Mouse (Mus musculus) CH12.LX (cell line): ENCODE results near the gene Grk5. TPM values are rescaled to one million over a fixed set of nuclear protein-coding genes. Genes with fewer than 3 reads are reported as not detected.
A peak's percentile ranks its signal among the peaks of the same experiment; 100 is the strongest.

ENCODE experiments used
- DNase-seq: peaks from one replicate; pipeline ENCODE4 v3.0.0-alpha.2; 2013; ENCODE audit errors: extremely low read depth
- H3K27ac ChIP-seq: 2 replicates; pipeline ENCODE4 v1.5.1; 2012; ENCODE audit warnings: low read depth, mild to moderate bottlenecking, control low read depth, moderate library complexity; ENCODE audit not compliant: insufficient read depth
- H3K27me3 ChIP-seq: replicated peaks from 2 replicates; pipeline ENCODE3; 2012; ENCODE audit warnings: inconsistent platforms
- H3K36me3 ChIP-seq, 2 experiments: replicated peaks in 1 of 2; 2 replicates each; pipeline versions ENCODE3 to v1.6.1; 2012; ENCODE audit warnings: inconsistent platforms in 1 of 2, low read length in 1 of 2, mild to moderate bottlenecking in 1 of 2, mixed read lengths in 1 of 2, moderate library complexity in 1 of 2; ENCODE audit not compliant: control insufficient read depth in 1 of 2, insufficient read depth in 1 of 2
- H3K4me1 ChIP-seq, 2 experiments: 2 replicates each; pipeline ENCODE4 v1.6.1; 2012; ENCODE audit warnings: inconsistent platforms in 1 of 2, moderate library complexity in 1 of 2; ENCODE audit not compliant: insufficient read depth in 2 of 2, control insufficient read depth in 1 of 2
- H3K4me2 ChIP-seq: 2 replicates; pipeline ENCODE4 v1.6.1; 2012; ENCODE audit warnings: low read depth, mild to moderate bottlenecking, control low read depth; ENCODE audit not compliant: poor library complexity, insufficient read depth, severe bottlenecking
- H3K4me3 ChIP-seq, 3 experiments: fragments of 150-350 bp in 1 of 3; sonication (generic) in 1 of 3; replicated peaks in 1 of 3; 2 replicates each; pipeline versions ENCODE3 to v1.5.1; 2011 to 2012; ENCODE audit warnings: low read depth in 2 of 3, low read length in 2 of 3, mild to moderate bottlenecking in 2 of 3, moderate library complexity in 2 of 3, control low read depth in 1 of 3, improper control_type of control experiment in 1 of 3, inconsistent platforms in 1 of 3, mixed read lengths in 1 of 3; ENCODE audit not compliant: poor library complexity in 1 of 3
- H3K79me2 ChIP-seq: replicated peaks from 2 replicates; pipeline ENCODE4 v1.6.1; 2012; ENCODE audit warnings: mild to moderate bottlenecking, moderate library complexity; ENCODE audit not compliant: control insufficient read depth, poor library complexity, insufficient read depth, severe bottlenecking; ENCODE audit errors: extremely low read depth
- H3K9ac ChIP-seq: 2 replicates; pipeline ENCODE4 v1.6.1; 2012; ENCODE audit warnings: low read depth, mild to moderate bottlenecking, control low read depth, moderate library complexity; ENCODE audit not compliant: insufficient read depth
- H3K9me3 ChIP-seq: replicated peaks from 2 replicates; pipeline ENCODE3; 2012; ENCODE audit warnings: low read length, inconsistent platforms, mixed read lengths
- BHLHE40 ChIP-seq: IDR thresholded peaks from 2 replicates; pipeline ENCODE4 v1.6.1; 2011; ENCODE audit warnings: mild to moderate bottlenecking, low read depth, low read length, improper control_type of control experiment
- CHD1 ChIP-seq: IDR thresholded peaks from 2 replicates; pipeline ENCODE4 v1.6.1; 2012; ENCODE audit warnings: low read depth, low read length, improper control_type of control experiment, inconsistent platforms
- CHD2 ChIP-seq: IDR thresholded peaks from 2 replicates; pipeline ENCODE4 v1.6.1; 2011; ENCODE audit warnings: low read length, improper control_type of control experiment
- CTCF ChIP-seq, 2 experiments: IDR thresholded peaks in 1 of 2; conservative IDR thresholded peaks in 1 of 2; 2 replicates each; pipeline ENCODE4 v1.5.1; 2011 to 2012; ENCODE audit warnings: low read depth in 2 of 2, low read length in 2 of 2, improper control_type of control experiment in 1 of 2, inconsistent platforms in 1 of 2, mild to moderate bottlenecking in 1 of 2, moderate library complexity in 1 of 2
- E2F4 ChIP-seq: IDR thresholded peaks from 2 replicates; pipeline ENCODE4 v1.6.1; 2011; ENCODE audit warnings: low read depth, low read length, improper control_type of control experiment; ENCODE audit not compliant: insufficient replicate concordance
- ELF1 ChIP-seq: IDR thresholded peaks from 2 replicates; pipeline ENCODE4 v1.6.1; 2014; ENCODE audit warnings: low read depth, mild to moderate bottlenecking, inconsistent platforms, low read length, improper control_type of control experiment
- EP300 ChIP-seq: IDR thresholded peaks from 2 replicates; pipeline ENCODE4 v1.6.1; 2011; ENCODE audit warnings: low read length, improper control_type of control experiment
- ETS1 ChIP-seq: conservative IDR thresholded peaks from 2 replicates; pipeline ENCODE4 v1.6.1; 2012; ENCODE audit warnings: low read depth, mild to moderate bottlenecking, inconsistent platforms, low read length, improper control_type of control experiment, moderate library complexity
- GABPA ChIP-seq: IDR thresholded peaks from 2 replicates; pipeline ENCODE4 v1.6.1; 2012; ENCODE audit warnings: low read depth, low read length, improper control_type of control experiment, inconsistent platforms; ENCODE audit not compliant: insufficient replicate concordance
- HCFC1 ChIP-seq: IDR thresholded peaks from 2 replicates; pipeline ENCODE4 v1.6.1; 2012; ENCODE audit warnings: low read depth, mild to moderate bottlenecking, inconsistent platforms, low read length, improper control_type of control experiment
- IRF4 ChIP-seq: IDR thresholded peaks from 2 replicates; pipeline ENCODE4 v1.6.1; 2014; ENCODE audit warnings: low read depth, mild to moderate bottlenecking, inconsistent platforms, low read length, improper control_type of control experiment
- JUN ChIP-seq: IDR thresholded peaks from 2 replicates; pipeline ENCODE4 v1.6.1; 2011; ENCODE audit warnings: low read depth, mild to moderate bottlenecking, low read length, improper control_type of control experiment, moderate library complexity; ENCODE audit not compliant: insufficient read depth
- JUND ChIP-seq: conservative IDR thresholded peaks from 2 replicates; pipeline ENCODE4 v1.6.1; 2011; ENCODE audit warnings: low read depth, low read length, improper control_type of control experiment
- KAT2A ChIP-seq: IDR thresholded peaks from 2 replicates; pipeline ENCODE4 v1.6.1; 2012; ENCODE audit warnings: low read length, improper control_type of control experiment, inconsistent platforms; ENCODE audit not compliant: insufficient replicate concordance
- MAX ChIP-seq: IDR thresholded peaks from 2 replicates; pipeline ENCODE4 v1.6.1; 2011; ENCODE audit warnings: low read length, improper control_type of control experiment
- MEF2A ChIP-seq: IDR thresholded peaks from 2 replicates; pipeline ENCODE4 v1.6.1; 2014; ENCODE audit warnings: low read depth, mild to moderate bottlenecking, inconsistent platforms, low read length, improper control_type of control experiment, borderline replicate concordance
- MXI1 ChIP-seq: IDR thresholded peaks from 2 replicates; pipeline ENCODE4 v1.6.1; 2011; ENCODE audit warnings: mild to moderate bottlenecking, low read depth, low read length, improper control_type of control experiment
- NELFE ChIP-seq: IDR thresholded peaks from 2 replicates; pipeline ENCODE4 v1.6.1; 2011; ENCODE audit warnings: low read depth, low read length, improper control_type of control experiment
- PAX5 ChIP-seq: IDR thresholded peaks from 2 replicates; pipeline ENCODE4 v1.6.1; 2012; ENCODE audit warnings: low read length, inconsistent platforms, mixed read lengths
- POLR2AphosphoS2 ChIP-seq: IDR thresholded peaks from 2 replicates; pipeline ENCODE4 v1.6.1; 2011; ENCODE audit warnings: low read depth, low read length, improper control_type of control experiment
- RAD21 ChIP-seq: IDR thresholded peaks from 2 replicates; pipeline ENCODE4 v1.6.1; 2011; ENCODE audit warnings: low read depth, mild to moderate bottlenecking, low read length, improper control_type of control experiment, moderate library complexity
- RCOR1 ChIP-seq: conservative IDR thresholded peaks from 2 replicates; pipeline ENCODE4 v1.6.1; 2012; ENCODE audit warnings: low read depth, mild to moderate bottlenecking, inconsistent platforms, low read length, improper control_type of control experiment
- SIN3A ChIP-seq: IDR thresholded peaks from 2 replicates; pipeline ENCODE4 v1.6.1; 2012; ENCODE audit warnings: low read length, improper control_type of control experiment, inconsistent platforms
- SMC3 ChIP-seq: IDR thresholded peaks from 2 replicates; pipeline ENCODE4 v1.6.1; 2011; ENCODE audit warnings: low read depth, low read length, improper control_type of control experiment
- TBP ChIP-seq: conservative IDR thresholded peaks from 2 replicates; pipeline ENCODE4 v1.6.1; 2011; ENCODE audit warnings: low read depth, low read length, improper control_type of control experiment
- UBTF ChIP-seq: IDR thresholded peaks from 2 replicates; pipeline ENCODE4 v1.6.1; 2012; ENCODE audit warnings: low read depth, mild to moderate bottlenecking, inconsistent platforms, low read length, improper control_type of control experiment, moderate library complexity
- ZC3H11A ChIP-seq: IDR thresholded peaks from 2 replicates; pipeline ENCODE4 v1.6.1; 2012; ENCODE audit warnings: low read depth, mild to moderate bottlenecking, inconsistent platforms, low read length, improper control_type of control experiment
- ZKSCAN1 ChIP-seq: IDR thresholded peaks from 2 replicates; pipeline ENCODE4 v1.6.1; 2012; ENCODE audit warnings: low read depth, inconsistent platforms, low read length, improper control_type of control experiment, borderline replicate concordance
- ZMIZ1 ChIP-seq: IDR thresholded peaks from 2 replicates; pipeline ENCODE4 v1.6.1; 2012; ENCODE audit warnings: low read depth, mild to moderate bottlenecking, inconsistent platforms, low read length, improper control_type of control experiment
- dilution Hi-C: fragments of 300-500 bp; cut with MboI; formaldehyde crosslinking; loops from 2 replicates; pipeline ENCODE4 v1.14.3; 2020; ENCODE audit warnings: low sequenced_read_pairs; ENCODE audit not compliant: extremely low pct_unique_long_range_greater_than_20kb, extremely low pct_ligation_motif_present
- in situ Hi-C: fragments of 300-500 bp; cut with MboI; formaldehyde crosslinking; loops from 3 replicates; pipeline ENCODE4 v1.14.3; 2019; ENCODE audit warnings: low sequenced_read_pairs, low pct_ligation_motif_present, low pct_unique_long_range_greater_than_20kb, mixed read lengths
- polyA plus RNA-seq: library from polyadenylated mRNA; unstranded; fragments of >175 nt; gene quantifications from 2 replicates; pipeline ENCODE4 v1.2.1, GENCODE M21; 2012; ENCODE audit warnings: low read depth; ENCODE audit not compliant: insufficient read length
- total RNA-seq, 2 experiments: library from RNA; depleted of rRNA; stranded (reverse); fragments of 300-350 nt in 1 of 2; fragments of >200 nt in 1 of 2; gene quantifications; 2 replicates each; pipeline ENCODE4 v1.2.3; 2012 to 2014

Grk5 gene
- total and polyA plus RNA-seq, 3 experiments: 5.7 to 11.5 (median 7.6) TPM

GRCm38 (mm10) chr19:60940866-60941265 lies 51.3 kb downstream of the Grk5 start:
- in situ Hi-C loops (loop anchor here (10.0 kb wide), 1 partner anchor 46 kb away; no protein-coding TSS in a partner anchor), dilution Hi-C loops (no loop called here)
- DNase-seq: no peak
- Histone ChIP-seq H3K27me3 (no peaks in the 10 kb centered on the region), H3K79me2 (0 out of 2 replicates have a peak, but pooled peaks cover 3% of the 10 kb centered on the region), H3K9ac (no peak overlapping the region), H3K4me1 (peaks cover 14 to 41% of the 10 kb centered on the region in 2 experiments), H3K9me3 (no peaks in the 10 kb centered on the region), H3K4me3 (no peak overlapping the region), H3K27ac (no peak overlapping the region), H3K36me3 (no peaks in the 10 kb centered on the region), H3K4me2 (no peak overlapping the region)
- no peak for TF ChIP-seq HCFC1
- no peak for TF ChIP-seq RAD21

- H3K4me2 ChIP-seq: peak overlapping the region; percentile 18; the same call in 1 of the 2 replicates
- dilution Hi-C loops: no loop called here
- 0 out of 2 replicates have a peak, but pooled peaks cover 3% of the 10 kb centered on the region for H3K79me2 ChIP-seq
- peak; percentile 62 for DNase-seq
- in situ Hi-C loops: loop anchor here (10.0 kb wide), 1 partner anchor 51 kb away; no protein-coding TSS in a partner anchor
- H3K4me1 ChIP-seq: peaks cover 27 to 65% of the 10 kb centered on the region in 2 experiments
- H3K9ac ChIP-seq: peak overlapping the region; percentile 63; the same call in 1 of the 2 replicates
- H3K4me3 ChIP-seq: no peak overlapping the region
- peak overlapping the region; percentile 7; the same call in 1 of the 2 replicates for H3K27ac ChIP-seq
- TF ChIP-seq ZKSCAN1 (no peak), CTCF (conservative IDR thresholded peaks at IDR 0.05 in 1 of 2, IDR thresholded peaks at IDR 0.05 in 1 of 2; ENCODE audit: low read depth in 2 of 2, low read length in 2 of 2) (no peak), MAX (0 out of 2 replicates have a peak, but pooled peaks have one; percentile 17), SMC3 (no peak; the same call in 1 of the 2 replicates), MEF2A (no peak), ETS1 (peak; percentile 28; the same call in 1 of the 2 replicates), BHLHE40 (no peak), POLR2AphosphoS2 (no peak), ZC3H11A (no peak), GABPA (no peak), CHD2 (no peak), ZMIZ1 (no peak), JUND (no peak), NELFE (no peak), HCFC1 (no peak), ELF1 (peak; percentile 29; the same call in 1 of the 2 replicates), RCOR1 (no peak), PAX5 (no peak), CHD1 (no peak), TBP (no peak), UBTF (no peak), RAD21 (no peak), E2F4 (no peak), KAT2A (no peak), IRF4 (no peak), EP300 (0 out of 2 replicates have a peak, but pooled peaks have one; percentile 39), SIN3A (no peak), JUN (no peak), MXI1 (no peak)
- no peaks in the 10 kb centered on the region for H3K27me3 ChIP-seq
- no peaks in the 10 kb centered on the region for H3K36me3 ChIP-seq
- no peaks in the 10 kb centered on the region for H3K9me3 ChIP-seq
Measured at GRCm38 (mm10) chr19:60945801-60946311, 56.3 kb downstream of the Grk5 start.
